Mouse (Mus musculus): Measurements from ENCODE around the gene Ptger3.

Ptger3 gene

GRCm38 (mm10) chr3:157582626-157583405 is 16.1 kb downstream of the Ptger3 start:
- peak; percentile 39 for DNase-seq (ENCODE audit: low read depth, low spot score)

GRCm38 (mm10) chr3:157597837-157598379 is 31.2 kb downstream of the Ptger3 start:
- no peak for DNase-seq (ENCODE audit: low read depth, low spot score)

- DNase-seq (ENCODE audit: low read depth, low spot score), result no peak
Measured at GRCm38 (mm10) chr3:157604684-157605410, 38.2 kb downstream of the Ptger3 start.

- no peak for DNase-seq (ENCODE audit: low read depth, low spot score)
Measured at GRCm38 (mm10) chr3:157605411-157605740, 38.7 kb downstream of the Ptger3 start.

GRCm38 (mm10) chr3:157613542-157613941 is 46.9 kb downstream of the Ptger3 start:
- no peak for DNase-seq (ENCODE audit: low read depth, low spot score)

- DNase-seq (ENCODE audit: low read depth, low spot score), result no peak
Measured at GRCm38 (mm10) chr3:157616949-157617348, 50.3 kb downstream of the Ptger3 start.

GRCm38 (mm10) chr3:157627407-157627806 is 60.7 kb downstream of the Ptger3 start:
- no peak for DNase-seq (ENCODE audit: low read depth, low spot score)

- no peak for DNase-seq (ENCODE audit: low read depth, low spot score)
Measured at GRCm38 (mm10) chr3:157630671-157631070, 64.0 kb downstream of the Ptger3 start.

GRCm38 (mm10) chr3:157631383-157631782 is 64.7 kb downstream of the Ptger3 start:
- DNase-seq (ENCODE audit: low read depth, low spot score), result no peak

- DNase-seq (ENCODE audit: low read depth, low spot score), result no peak
Measured at GRCm38 (mm10) chr3:157634431-157634830, 67.7 kb downstream of the Ptger3 start.

GRCm38 (mm10) chr3:157635713-157636112 is 69.0 kb downstream of the Ptger3 start:
- DNase-seq (ENCODE audit: low read depth, low spot score), result no peak

GRCm38 (mm10) chr3:157636887-157637286 is 70.2 kb downstream of the Ptger3 start:
- no peak for DNase-seq (ENCODE audit: low read depth, low spot score)

- no peak for DNase-seq (ENCODE audit: low read depth, low spot score)
Measured at GRCm38 (mm10) chr3:157637341-157637740, 70.6 kb downstream of the Ptger3 start.

GRCm38 (mm10) chr3:157641634-157642033 is 74.9 kb downstream of the Ptger3 start:
- DNase-seq (ENCODE audit: low read depth, low spot score), result no peak

- DNase-seq (ENCODE audit: low read depth, low spot score), result no peak
Measured at GRCm38 (mm10) chr3:157661622-157662021, 94.9 kb downstream of the Ptger3 start.

GRCm38 (mm10) chr3:157664486-157665041 is 97.9 kb downstream of the Ptger3 start:
- no peak for DNase-seq (ENCODE audit: low read depth, low spot score)

- no peak for DNase-seq (ENCODE audit: low read depth, low spot score)
Measured at GRCm38 (mm10) chr3:157665471-157665870, 98.8 kb downstream of the Ptger3 start.

- no peak for DNase-seq (ENCODE audit: low read depth, low spot score)
Measured at GRCm38 (mm10) chr3:157666142-157666541, 99.5 kb downstream of the Ptger3 start.

- no peak for DNase-seq (ENCODE audit: low read depth, low spot score)
Measured at GRCm38 (mm10) chr3:157686105-157686504, 119.4 kb downstream of the Ptger3 start.

GRCm38 (mm10) chr3:157688419-157689162 is 121.9 kb downstream of the Ptger3 start:
- DNase-seq (ENCODE audit: low read depth, low spot score), result no peak
